Mouse (Mus musculus): Measurements from ENCODE around the gene Negr1.

- TF ChIP-seq POLR2A (IDR thresholded peaks at IDR 0.05; ENCODE audit: extremely low read depth, insufficient read depth, low read length) (no peak), CTCF (IDR thresholded peaks at IDR 0.05; ENCODE audit: extremely low read depth, insufficient read depth, low read length) (no peak)
Measured at GRCm38 (mm10) chr3:157021632-157022031, 460.0 kb downstream of the Negr1 start.
